Mouse (Mus musculus): ENCODE data around the gene Pitx2.

DNA sequence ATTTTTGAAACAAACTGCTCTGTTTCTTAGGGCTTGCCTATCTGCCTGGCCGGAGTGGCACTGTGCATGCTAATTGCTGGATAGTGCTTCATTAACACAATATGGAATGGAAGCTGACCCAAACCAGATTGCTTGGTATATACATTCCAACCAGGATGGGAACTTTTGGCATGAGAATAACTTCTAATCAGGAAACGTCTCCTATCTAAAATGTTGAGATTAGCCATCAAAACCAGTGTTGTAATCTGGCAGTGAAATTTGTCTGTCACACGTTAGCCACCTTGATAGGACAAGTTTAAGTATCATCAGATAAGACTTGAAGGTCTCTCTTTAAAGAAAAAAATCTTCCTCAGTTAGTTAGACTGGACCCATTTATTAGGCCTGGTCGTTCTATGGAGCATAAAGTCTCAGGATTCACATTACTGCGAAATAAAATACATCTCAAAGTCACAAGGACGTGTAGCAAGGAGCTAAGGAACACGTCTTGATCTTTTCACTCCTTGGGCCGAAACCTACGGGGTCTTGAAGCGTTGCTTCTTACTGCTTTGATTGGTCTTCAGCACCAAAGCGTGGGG is 2.1 kb downstream of the Pitx2 start:
- TF ChIP-seq TAL1 (conservative IDR thresholded peaks at IDR 0.05; ENCODE audit: low read depth, low read length) = no peak
- no peak for TF ChIP-seq CTCF (IDR thresholded peaks at IDR 0.05; ENCODE audit: low read depth, low read length)
- no peak for TF ChIP-seq GATA1 (IDR thresholded peaks at IDR 0.05; ENCODE audit: borderline replicate concordance, low read length)
- no peak for TF ChIP-seq GATA2 (IDR thresholded peaks at IDR 0.05; ENCODE audit: borderline replicate concordance, low read depth, low read length)

All from G1E (cell line).